Mouse (Mus musculus): Measurements from ENCODE around the gene Jrkl.

DNA sequence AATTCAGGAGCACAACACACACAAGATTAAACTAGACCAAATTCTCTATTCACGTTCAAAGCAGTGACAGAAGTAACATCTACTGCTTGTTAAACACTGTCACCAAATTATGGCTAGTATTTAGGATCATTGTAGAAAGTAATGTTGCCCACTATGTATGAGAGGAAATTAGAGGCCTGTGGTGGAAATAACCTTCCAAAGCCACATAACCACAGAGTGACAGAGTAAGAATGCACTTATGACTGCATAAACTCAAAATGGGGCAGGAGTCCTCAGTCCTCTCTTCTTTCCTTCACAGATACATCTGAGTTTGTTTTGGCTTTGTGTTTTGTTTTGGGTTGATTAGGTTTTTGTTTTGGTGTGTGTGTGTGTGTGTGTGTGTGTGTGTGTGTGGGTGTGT lies 42.5 kb downstream of the Jrkl start:
- TF ChIP-seq CTCF (IDR thresholded peaks at IDR 0.05; ENCODE audit: low read depth, low read length) (no peak), GATA1 (IDR thresholded peaks at IDR 0.05; ENCODE audit: borderline replicate concordance, low read length) (no peak), TAL1 (conservative IDR thresholded peaks at IDR 0.05; ENCODE audit: low read depth, low read length) (no peak)
